Mouse (Mus musculus) embryo, embryonic 10.5 days (tissue): ENCODE measurements at regions not wholly inside any gene's neighbourhood (a gene's known extent, or its start where the extent isn't known, plus 50 kb on each side); places are given as distances from the start of the nearest gene placed in this dataset.

Experiments
- DNase-seq: peaks from one replicate; pipeline ENCODE4 v3.0.0-alpha.2; 2015; ENCODE audit warnings: low spot score

DNA sequence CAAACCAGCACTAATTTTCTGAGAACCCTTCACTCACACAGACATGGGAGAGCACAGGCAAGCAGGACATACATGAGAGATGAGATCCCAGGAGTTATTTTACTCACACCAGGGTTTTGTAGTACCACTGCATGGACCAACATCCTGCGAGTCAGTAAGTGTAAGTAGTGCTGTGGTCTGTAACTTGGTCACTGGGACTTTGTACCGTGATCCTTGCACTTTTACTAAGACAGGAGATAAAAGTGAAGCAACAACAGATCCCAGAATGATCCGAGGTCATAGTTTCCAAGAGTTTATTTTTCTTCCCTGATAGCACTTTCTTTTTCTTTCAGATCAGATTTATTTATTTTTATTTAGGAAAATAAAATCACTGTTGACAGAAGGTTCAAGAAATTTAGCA lies 54.1 kb upstream of the Mtap start:
- DNase-seq, result no peak

DNA sequence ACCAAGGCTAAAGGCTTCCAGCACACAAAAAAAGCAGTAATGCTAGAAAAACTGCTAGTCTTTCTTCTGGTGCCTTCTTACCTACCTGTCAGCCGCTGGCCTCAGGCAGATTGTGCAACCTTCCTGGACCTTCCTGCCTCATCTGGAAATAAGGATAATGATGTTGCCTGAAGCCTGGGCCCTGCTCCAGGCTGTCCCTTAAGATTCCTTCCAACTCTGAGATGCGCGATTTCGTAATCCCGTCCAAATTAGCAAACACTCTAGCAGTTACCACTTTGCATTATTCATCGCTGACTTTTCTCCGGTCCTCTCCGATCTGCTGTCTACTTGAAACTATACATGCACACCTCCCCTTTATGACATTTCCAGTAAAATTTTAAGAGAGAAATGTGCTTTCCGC lies 58.4 kb upstream of the Mtap start:
- DNase-seq, result no peak

DNA sequence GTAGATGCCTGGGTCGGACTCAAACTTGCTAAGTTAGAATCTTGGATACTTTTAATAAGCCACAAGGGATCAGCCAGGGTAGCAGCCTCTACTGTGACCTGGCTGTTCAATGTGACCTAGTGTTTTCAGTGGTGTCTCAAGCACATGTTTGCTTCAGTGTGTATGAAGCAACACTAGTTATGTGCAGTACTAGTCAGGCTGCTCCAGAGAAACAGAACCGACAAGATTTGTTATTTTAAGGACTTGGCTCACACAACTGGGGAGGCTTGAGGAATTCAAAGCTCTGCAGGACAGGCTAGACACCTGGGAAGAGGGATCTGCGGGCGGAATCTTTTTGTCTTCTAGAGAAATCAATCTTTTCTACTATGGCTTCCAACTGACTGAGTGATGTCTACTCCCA lies 62.2 kb upstream of the Mtap start:
- DNase-seq, result no peak

DNA sequence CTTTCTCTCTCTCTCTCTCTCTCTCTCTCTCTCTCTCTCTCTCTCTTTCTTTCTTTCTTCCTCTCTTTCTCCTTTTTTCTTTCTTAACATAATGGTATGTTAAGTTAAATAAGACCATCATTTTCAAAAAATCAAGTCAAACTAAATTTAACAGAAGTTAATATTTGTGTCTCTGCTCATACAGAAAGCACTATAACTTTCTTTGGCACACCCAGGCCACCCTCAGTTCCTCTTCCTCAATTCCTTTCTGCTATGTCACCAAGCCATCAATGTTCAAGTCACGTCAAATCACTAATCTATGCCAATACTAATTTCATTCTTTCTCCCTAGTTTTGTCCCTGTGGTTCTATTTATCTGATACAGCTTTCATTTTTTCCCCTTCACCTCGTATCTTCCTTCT lies 66.5 kb upstream of the Mtap start:
- DNase-seq, result no peak

DNA sequence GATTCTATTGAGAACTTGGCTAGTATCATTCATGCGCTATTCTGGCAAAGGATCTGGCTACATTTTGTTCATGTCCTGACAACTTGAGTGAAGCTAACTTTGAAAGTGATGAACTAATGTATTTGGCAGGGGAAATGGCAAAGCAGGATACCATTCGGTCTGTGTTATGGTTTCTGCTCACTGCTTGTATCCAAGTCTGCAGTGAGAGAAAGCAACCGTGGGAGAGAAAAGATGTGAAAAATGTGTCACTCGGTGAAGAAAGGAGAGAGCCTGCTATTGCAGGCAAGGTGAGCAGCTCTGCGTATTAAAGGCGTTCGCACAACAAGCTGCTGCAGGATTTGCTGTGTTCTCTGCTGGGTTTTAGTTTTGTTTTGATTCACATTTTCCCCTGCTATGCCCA lies 72.5 kb upstream of the Mtap start:
- DNase-seq, result no peak

DNA sequence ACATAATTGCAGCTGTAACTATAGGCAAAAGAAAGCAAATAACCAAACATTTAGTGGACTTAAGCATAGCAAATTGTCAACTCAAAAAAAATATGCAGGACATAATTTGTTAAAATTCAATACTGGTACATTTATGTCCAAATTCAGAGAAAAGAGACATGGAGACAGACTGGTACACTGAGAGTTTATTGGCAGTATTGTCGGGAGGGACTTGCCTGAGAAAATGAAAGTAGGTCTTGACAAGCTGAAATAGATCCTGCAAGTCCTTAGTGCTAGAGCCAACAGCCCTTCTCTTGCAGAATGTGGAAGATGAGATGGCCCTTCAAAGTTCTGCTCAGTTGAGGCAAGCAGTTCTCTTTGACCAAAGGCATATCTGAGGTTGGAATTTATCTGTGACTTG lies 74.5 kb upstream of the Mtap start:
- no peak for DNase-seq

DNA sequence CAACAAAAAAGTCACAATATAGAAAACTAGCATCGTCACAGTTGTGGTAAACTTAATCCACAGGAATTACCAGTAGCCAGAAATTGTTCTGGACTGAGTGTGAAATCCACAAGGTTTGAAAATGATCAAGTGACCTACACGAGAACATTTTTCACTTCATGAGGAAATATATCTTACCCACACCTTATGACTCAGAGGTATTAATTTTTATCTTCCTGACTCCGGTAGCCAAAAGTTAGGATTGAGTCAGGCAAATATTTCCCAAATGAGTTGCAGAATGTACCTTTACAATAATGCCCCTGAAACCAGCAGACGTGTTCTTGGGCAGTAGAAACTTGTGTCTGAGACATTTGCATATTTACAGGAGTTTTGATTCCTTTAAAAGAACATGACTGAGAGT lies 75.3 kb upstream of the Mtap start:
- DNase-seq, result no peak

DNA sequence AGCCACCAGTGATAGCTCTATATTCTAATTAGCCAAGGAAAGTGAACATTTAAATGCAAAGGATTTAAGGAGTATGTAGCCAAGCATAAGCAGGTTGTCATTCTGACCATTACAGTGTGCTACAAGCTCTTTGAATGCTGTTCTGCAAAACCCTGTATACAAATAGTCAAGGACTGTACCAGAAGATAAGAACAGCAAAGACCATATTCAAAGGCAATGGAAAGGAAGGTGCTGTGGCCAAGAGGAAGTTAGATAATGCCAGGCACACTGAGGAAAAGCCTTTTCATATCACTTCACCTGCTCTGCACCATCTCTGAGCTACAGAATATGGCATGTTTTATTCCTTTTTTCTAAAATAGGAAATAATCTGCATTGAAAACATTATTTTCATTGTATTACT lies 79.3 kb upstream of the Mtap start:
- no peak for DNase-seq

DNA sequence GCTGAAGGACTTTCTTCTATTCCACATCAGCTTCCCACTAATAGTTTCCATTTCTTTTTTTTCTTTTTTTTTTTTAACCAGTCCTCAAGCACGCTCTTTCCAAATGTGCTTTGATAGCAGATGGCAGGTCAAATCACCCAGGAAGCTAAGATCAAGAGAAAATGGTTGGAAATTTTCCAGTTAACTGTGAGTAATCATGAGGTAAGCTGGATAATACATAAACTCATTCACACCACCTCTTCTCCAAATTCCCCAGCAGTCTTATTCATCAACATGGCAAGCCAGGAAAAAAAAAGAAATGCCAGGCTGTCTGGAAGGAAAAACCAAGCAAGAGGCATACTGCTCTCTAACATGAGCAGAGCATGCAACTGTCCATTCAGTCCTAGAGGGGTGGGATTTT lies 79.8 kb upstream of the Mtap start:
- DNase-seq, result no peak

DNA sequence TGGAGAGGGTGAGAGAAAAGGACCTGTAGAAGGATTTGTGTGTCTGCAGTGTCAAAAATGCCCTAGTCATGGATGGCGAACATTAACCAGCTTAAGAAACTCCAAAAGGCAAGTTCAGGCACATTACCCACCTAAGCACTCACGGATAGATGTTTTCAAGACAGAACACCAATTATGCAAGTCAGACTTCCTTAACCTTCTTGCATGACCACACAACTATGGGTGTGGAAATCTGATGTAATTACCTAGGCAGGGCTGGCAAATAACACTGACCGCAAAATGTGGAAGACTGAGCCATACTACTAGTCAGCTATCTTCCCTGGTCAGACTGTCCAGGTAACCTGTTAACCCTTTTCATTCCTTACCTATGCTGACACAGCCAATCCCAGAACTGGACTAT lies 81.0 kb upstream of the Mtap start:
- DNase-seq, result no peak

DNA sequence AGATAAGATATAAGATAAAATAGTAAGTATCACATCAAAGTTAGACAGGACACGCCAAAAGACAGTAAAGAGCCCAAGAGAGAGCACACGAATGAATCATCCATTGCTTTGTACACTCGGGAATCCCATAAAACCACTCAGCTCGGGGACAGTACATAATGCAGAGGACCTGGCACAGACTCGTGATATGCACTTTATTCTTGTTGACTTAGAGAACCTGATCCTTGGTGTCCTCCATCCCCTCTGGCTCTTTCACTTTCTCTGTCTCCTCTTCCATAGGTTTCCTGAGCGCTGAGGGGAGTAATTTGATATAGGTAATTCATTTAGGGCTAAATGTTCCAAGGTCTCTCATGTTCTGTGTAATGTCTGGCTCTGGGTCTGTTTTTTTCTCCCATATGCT lies 83.3 kb upstream of the Mtap start:
- no peak for DNase-seq

DNA sequence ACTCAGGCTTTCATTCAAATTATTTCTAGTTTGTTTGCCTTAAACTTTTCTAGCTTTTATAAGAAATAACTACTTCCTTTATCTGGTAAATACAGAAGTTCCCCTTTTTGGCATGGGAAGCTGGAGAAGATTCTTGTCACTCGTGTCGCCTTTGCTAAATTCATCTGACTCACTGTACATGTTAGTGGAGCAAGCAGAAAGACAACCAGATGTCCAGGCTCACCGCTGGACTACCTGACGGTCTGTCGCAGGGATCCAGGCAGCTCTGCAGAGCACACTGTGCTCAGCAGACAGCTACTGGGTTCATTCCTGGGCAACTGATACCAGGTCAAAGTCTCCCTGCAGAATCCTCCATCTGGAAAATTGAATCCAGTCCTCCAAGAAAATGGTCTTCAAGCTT lies 85.0 kb upstream of the Mtap start:
- DNase-seq, result no peak

DNA sequence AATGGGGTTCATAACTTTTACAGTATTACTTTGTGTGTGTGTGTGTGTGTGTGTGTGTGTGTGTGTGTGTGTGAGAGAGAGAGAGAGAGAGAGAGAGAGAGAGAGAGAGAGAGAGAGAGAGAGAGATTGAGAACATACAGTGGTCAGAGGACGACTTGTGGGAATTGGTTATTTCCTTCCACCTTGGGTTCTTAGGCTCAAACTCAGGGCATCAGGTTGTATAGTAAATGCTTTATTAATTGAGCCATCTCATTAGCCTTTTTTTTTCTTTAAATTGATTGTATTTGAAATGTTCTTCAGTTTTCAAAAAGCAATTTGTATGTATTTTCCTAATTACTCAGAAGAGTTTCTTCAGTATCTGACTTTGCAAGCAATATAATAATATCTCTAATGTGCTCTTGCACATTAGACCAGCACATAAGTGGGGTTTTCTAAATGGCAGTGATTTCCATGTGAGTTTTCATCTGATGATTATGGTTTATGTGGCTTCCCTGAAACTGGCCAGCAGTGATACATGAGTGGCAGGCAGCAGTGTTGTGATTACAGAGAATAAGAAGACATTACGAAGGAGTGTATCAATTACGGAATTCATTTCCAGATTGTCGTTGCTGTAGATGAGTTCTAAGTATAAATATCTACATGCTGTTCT lies 86.2 kb upstream of the Mtap start:
- DNase-seq, result no peak

DNA sequence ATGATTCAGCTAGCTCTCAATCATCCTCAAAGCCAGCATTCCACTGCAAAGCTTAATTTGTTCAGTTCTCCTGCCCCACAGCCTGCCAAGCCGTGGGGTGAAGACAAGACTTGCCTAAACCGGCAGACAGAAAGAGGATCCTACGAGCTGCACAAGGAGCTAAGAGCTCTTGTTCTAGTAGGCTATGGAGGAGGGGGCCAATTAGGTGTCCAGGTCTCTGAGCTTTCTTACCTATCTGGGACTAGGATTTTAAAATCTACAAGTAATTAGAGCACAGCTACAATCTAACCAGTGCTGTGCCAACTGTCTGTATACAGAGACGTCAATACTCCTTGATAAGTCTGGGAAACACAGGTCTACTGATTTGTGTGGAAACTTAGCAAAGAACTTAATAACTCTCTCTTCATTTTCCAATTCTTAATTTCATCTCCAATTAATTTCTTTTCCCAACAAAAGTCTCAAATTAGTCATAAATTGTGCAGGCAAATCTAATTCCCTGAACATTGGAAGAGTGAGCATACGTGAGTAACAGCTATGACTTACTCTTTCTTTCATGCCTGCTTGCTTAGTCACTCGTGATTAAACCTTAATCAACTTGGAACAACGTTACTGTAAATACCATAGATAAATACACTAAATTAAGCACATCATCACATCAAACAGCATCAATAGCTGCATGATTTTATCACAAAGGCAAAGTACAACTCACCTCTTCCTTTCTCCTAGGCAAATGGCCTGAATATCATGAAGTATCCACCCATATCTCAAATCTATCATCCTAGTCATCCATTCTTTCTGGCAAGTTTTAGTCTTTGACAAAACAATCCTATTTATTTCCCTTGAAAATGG lies 87.1 kb upstream of the Mtap start:
- DNase-seq, result no peak

DNA sequence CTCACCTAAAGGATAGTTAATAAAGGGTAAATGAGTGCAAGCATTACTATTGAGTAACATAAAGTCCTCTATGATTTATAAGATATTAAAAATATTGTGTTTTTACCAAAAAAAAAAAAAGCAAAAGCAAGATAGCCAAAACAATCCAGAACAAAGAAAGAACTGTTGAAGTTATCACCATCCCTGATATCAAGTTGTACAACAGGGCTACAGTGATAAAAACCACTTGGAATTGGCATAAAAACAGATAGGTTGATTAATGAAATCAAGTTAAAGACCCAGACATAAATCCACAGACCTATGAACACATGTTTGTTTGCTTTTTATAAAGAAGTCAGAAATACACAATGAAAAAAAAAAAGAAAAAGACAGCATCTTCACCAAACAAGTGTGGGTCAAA lies 92.4 kb upstream of the Mtap start:
- DNase-seq, result no peak

DNA sequence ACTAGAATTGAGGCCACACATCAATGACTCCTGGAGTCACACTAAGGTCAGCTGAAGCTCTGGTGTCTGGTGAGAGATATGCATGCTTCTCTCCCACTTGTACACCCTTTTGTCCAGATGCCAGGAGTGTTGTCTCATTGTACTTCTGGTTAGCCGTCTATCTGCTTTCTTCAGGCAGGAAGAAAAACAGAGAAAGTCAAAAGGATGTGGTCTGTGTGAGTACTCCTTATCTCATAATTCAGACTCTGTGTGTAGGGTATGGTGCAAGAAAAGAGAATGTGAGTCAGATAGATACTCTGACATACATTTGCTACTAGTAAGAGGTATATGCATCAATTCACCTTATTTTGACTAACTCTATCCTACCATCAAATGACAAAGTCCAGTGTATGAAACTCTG lies 92.9 kb upstream of the Mtap start:
- no peak for DNase-seq

DNA sequence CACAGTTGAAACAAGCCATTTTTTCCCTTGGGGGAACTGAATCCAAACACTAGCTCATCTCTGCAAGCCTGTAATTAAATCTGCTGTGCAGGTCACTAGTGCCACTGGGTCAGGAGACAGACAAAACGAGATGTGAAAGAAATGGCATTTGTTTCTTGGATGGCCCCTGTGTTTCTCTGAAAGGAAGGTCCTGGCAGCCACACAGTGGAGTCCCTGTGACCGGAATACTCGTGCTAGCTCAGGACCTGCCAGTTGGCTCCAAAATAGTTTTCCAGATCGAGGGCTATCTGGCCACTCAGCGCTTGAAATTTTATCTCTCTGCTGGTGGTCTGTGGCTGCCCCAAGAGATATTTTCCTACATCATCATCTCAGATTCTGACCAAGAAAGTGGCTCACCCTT lies 96.1 kb upstream of the Mtap start:
- DNase-seq, result peak; percentile 21

DNA sequence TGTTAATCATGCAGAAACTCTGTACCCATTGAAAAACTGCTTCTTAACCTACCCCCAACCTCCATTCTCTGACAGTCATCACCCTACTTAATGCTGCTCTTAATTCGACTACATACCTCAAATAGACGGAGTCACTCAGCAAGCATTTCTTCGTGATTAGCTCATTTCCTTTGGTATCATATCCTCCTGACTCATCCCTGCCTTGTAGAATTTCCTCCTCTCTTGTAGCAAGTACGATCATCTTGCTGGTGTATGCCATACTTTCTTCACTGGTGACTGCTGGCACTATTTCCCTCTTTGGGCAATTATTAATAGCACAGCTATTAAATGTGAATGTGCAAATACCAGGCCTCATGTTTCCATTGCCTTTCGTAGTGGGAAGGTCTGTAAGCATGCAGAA lies 98.0 kb upstream of the Mtap start:
- no peak for DNase-seq

DNA sequence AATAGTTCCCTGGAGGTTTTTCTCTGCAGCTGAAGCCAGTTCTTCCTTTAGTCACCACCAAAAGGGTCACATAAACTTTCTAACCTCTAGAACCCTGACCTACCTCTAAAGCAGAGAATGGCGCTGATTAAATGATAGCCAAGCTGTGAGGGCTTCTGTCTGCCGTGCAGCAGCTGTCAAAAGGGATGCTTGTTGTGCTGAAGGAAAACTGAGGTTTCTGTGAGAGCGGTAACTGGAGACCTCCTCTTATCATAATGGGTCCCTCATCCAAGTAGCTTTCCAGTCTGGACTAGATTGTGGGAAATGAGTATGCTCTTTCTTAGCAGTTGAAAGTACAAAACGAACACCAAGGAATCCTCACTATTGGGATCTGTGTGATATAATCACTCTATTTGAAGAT lies 98.8 kb upstream of the Mtap start:
- peak; percentile 4 for DNase-seq

DNA sequence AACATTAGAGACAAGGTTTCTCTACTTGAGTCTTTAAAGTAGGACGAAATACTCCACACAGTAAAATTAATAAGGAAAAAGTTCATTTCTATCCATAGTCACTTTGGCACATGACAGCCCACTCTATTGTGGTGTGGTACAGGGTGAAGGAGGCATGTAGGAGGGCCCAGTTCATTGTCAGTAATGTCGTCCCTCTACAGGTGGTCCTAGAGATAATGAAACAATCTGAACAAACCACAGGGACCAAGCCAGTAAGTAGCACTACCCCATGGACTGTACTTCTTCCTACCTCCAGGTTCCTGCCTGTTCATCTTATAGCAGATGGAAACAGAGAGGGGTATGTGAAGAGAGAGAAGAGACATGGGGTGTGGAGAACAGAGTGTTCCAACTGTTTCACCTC lies 102.1 kb upstream of the Mtap start:
- no peak for DNase-seq

DNA sequence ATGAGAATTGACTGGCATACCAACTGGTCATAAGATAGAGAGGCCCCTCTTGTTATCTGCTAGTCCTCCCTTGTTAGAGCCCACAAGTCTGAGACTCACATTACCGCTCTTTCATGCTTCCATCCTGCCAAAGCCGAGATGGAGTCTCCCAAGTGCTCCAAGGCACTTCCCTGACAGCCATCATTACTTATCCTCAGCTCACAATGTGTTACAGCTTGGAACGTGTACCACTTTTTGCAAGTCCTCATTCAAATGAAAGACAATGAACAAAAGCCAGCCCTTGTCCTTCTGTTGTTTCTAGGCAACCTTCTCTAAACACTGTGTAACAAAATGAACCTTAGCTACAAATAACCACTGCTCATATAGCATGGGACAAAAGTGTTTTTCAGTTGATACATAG lies 102.6 kb upstream of the Mtap start:
- no peak for DNase-seq

DNA sequence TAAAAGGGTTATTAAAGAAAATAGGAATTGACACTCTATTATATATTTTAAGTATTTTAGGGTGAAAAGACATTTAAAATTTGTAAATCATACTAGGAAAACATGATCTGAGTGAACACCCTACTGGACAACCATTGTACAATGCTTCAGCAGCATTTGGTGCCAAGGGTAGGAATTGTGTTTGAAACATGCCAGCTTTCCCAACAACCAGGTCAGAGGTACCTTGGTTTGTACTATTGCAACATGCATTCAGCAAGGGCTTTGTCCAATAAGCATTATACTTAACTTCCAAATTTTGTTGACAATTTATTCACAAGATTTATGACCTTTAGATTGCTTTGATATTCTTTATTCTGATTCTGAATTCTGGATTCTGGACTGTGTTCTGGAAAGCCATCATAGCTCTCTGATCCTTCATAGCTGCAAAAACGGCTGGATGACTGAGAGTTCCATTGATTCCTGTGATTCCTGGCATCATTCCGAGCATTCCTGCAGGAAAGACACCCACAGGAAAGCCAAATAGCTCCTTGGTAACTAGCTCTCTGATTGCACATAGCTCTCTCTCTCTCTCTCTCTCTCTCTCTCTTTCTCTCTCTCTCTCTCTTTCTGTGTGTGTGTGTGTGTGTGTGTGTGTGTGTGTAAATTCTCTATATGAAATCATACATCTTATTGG lies 124.1 kb upstream of the Mtap start:
- peak; percentile 7 for DNase-seq

DNA sequence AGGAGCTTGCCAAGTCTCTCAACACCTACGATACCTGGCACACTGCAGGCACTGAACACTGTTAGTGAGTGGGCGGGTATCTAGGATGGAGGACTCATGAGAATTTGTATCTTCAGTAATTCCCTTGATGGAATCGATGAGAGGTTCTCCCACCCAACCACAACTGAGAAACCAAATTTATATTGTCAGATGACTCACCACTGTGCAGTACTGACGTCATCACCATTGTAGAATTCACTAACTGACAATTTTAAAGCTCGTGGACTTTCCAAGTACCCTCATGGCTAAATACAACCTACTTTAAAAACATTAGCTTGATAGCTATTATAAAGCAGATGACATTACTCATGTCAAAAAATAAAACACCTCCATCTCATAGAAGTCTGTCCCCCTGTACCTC lies 128.4 kb upstream of the Mtap start:
- DNase-seq, result no peak

DNA sequence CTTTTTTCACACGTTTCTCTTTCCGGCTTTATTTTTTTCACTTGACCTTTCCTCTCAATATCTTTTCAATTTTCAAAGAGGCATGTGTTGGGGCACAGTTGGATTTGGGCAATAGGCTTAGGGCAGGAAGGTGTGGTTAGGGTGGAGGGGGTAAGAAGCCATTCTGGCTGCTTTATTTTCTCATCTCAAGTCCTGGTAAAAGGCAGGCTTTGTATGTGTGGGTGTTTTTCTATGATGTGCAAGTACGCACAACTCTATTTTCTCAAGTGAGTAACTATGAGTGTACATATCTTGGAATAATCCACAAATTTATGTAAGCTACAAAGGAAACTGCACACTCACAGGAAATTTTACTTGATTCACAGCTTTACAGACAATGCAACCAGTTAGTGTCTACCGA lies 121.5 kb upstream of the Ifne start:
- no peak for DNase-seq
